Mouse (Mus musculus) embryonic fibroblast, embryonic 13.5 days (primary cell): Measurements from ENCODE around the gene Rora.

ENCODE experiments used
- CTCF ChIP-seq: IDR thresholded peaks from 2 replicates; pipeline ENCODE4 v1.5.1; 2011; ENCODE audit warnings: mild to moderate bottlenecking, control low read depth, low read length, moderate library complexity, borderline replicate concordance; ENCODE audit not compliant: insufficient read depth
- POLR2A ChIP-seq: IDR thresholded peaks from 2 replicates; pipeline ENCODE4 v1.6.1; 2011; ENCODE audit warnings: low read depth, mild to moderate bottlenecking, control low read depth, low read length, moderate library complexity

DNA sequence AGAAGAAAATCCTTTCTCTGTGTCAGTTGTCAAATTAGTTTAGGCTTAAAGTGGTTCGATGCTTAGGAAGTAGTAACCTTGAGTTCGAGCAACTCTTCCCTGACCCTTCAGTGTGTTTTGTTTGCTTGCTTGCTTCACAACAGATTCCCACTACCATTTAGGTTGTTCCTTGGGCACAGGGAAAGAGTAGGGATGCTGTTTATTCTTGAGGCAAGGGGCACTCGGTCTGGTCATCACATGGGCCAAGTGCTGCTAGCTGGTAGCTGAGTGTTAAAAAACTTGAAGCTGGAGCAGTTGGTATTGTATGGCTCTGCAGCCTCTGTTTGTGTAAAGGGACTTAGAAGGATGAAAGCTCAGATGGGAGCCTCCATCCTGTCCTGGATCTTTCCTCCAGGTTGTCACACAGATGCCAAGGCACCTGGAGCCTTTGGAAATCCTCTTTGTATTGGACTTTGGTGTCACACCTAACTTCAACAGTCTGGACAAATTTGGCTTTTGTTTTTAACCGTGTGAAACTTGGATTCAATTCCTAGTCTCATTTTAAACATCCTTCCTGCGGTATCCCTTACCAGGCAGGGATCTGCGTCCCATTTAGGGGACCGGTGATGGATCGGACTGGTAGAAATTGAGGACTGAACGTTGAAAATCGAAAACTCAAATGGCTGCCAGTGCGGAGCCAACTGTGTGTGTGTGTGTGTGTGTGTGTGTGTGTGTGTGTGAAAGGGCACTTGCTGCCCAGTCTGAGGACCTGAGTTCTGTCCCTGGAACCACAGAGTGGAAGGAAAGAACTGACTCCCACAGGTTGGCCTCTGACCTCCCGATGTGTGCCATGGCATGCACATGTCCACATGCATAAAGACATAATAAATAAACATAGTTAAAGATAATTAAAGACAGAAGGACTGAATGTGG lies 639.4 kb downstream of the Rora start:
- no peak for TF ChIP-seq CTCF
- TF ChIP-seq POLR2A, result no peak
